Comparison of ENCODE assay signal across 8 mouse cellular contexts in genomic region chr4:95483571-95483970, GRCm38 (mm10).
DNase-seq lines count a peak whose midpoint lies in the region; ATAC-seq and TF ChIP-seq lines count a peak whose summit lies in the region.

No protein-coding gene starts in this region.

- TF ChIP-seq EP300 in stomach, postnatal 0 days (optimal IDR thresholded peaks at IDR 0.05): no peak

- H3K27ac ChIP-seq in kidney, embryonic 14.5 days (ENCODE audit: low read depth, low read length): no peak overlapping the region
- H3K27ac ChIP-seq in heart, embryonic 10.5 days: peak overlapping the region; percentile 13
- peak overlapping the region; percentile 81 for H3K27ac ChIP-seq in stomach, postnatal 0 days (replicated peaks)
- no peak overlapping the region for H3K27ac ChIP-seq in forebrain, embryonic 13.5 days

- no peak for TF ChIP-seq CTCF in stomach, postnatal 0 days (IDR thresholded peaks at IDR 0.05; ENCODE audit: low read depth)

- no peaks in the 10 kb centered on the region for H3K9me3 ChIP-seq in kidney, embryonic 14.5 days (ENCODE audit: control insufficient read depth, low read length)
- H3K9me3 ChIP-seq in heart, embryonic 10.5 days: no peaks in the 10 kb centered on the region
- H3K9me3 ChIP-seq in stomach, postnatal 0 days (ENCODE audit: control insufficient read depth, low read length): no peaks in the 10 kb centered on the region
- H3K9me3 ChIP-seq in forebrain, embryonic 13.5 days (replicated peaks): no peaks in the 10 kb centered on the region

- no peaks in the 10 kb centered on the region for H3K36me3 ChIP-seq in kidney, embryonic 14.5 days (ENCODE audit: control insufficient read depth, insufficient read depth, low read length)
- H3K36me3 ChIP-seq in heart, embryonic 10.5 days: no peaks in the 10 kb centered on the region
- no peaks in the 10 kb centered on the region for H3K36me3 ChIP-seq in stomach, postnatal 0 days (ENCODE audit: control insufficient read depth, insufficient read depth, low read length)
- H3K36me3 ChIP-seq in forebrain, embryonic 13.5 days (ENCODE audit: poor library complexity, severe bottlenecking): no peaks in the 10 kb centered on the region

- no peak overlapping the region for H3K4me3 ChIP-seq in kidney, embryonic 14.5 days (ENCODE audit: low read length)
- H3K4me3 ChIP-seq in heart, embryonic 10.5 days: no peak overlapping the region
- H3K4me3 ChIP-seq in stomach, postnatal 0 days (ENCODE audit: low read depth, low read length): no peak overlapping the region
- no peak overlapping the region for H3K4me3 ChIP-seq in forebrain, embryonic 13.5 days

- H3K27me3 ChIP-seq in kidney, embryonic 14.5 days (ENCODE audit: control insufficient read depth, insufficient read depth, low read length): no peaks in the 10 kb centered on the region
- no peaks in the 10 kb centered on the region for H3K27me3 ChIP-seq in heart, embryonic 10.5 days (ENCODE audit: insufficient read depth, poor library complexity, severe bottlenecking)
- no peaks in the 10 kb centered on the region for H3K27me3 ChIP-seq in stomach, postnatal 0 days (ENCODE audit: control insufficient read depth, insufficient read depth, low read length)
- no peaks in the 10 kb centered on the region for H3K27me3 ChIP-seq in forebrain, embryonic 13.5 days

- H3K4me2 ChIP-seq in kidney, embryonic 14.5 days (replicated peaks; ENCODE audit: low read depth, low read length): no peak overlapping the region
- no peak overlapping the region for H3K4me2 ChIP-seq in stomach, postnatal 0 days (replicated peaks; ENCODE audit: low read depth)
- no peak overlapping the region for H3K4me2 ChIP-seq in forebrain, embryonic 13.5 days

- peak; percentile 48 for DNase-seq in kidney, adult 11 months
- DNase-seq in heart, embryonic 10.5 days (ENCODE audit: low spot score): no peak
- DNase-seq in kidney, postnatal 14 days: peak; percentile 51
- DNase-seq in stomach, postnatal 0 days (ENCODE audit: low spot score): peak; percentile 51
- no peak for DNase-seq in retina, embryonic 14.5 days (ENCODE audit: low spot score)

- H3K4me1 ChIP-seq in kidney, embryonic 14.5 days (ENCODE audit: control insufficient read depth, insufficient read depth, low read length): peaks cover 7% of the 10 kb centered on the region; the same call in 1 of the 2 replicates
- peaks cover 28% of the 10 kb centered on the region for H3K4me1 ChIP-seq in heart, embryonic 10.5 days
- no peaks in the 10 kb centered on the region for H3K4me1 ChIP-seq in stomach, postnatal 0 days (replicated peaks; ENCODE audit: control insufficient read depth, insufficient read depth)
- no peaks in the 10 kb centered on the region for H3K4me1 ChIP-seq in forebrain, embryonic 13.5 days

- H3K9ac ChIP-seq in kidney, embryonic 14.5 days (ENCODE audit: low read depth, low read length): no peak overlapping the region
- no peak overlapping the region for H3K9ac ChIP-seq in stomach, postnatal 0 days (ENCODE audit: low read length)
- no peak overlapping the region for H3K9ac ChIP-seq in forebrain, embryonic 13.5 days

- WGBS in kidney, embryonic 14.5 days: 71% methylated on average over 6 of the region's 6 CpGs
- 42% methylated on average over 6 of the region's 6 CpGs for WGBS in heart, embryonic 10.5 days
- WGBS in stomach, postnatal 0 days: 22% methylated on average over 6 of the region's 6 CpGs
- WGBS in forebrain, embryonic 13.5 days: 82% methylated on average over 6 of the region's 6 CpGs

- ATAC-seq in kidney, embryonic 14.5 days (ENCODE audit: low FRiP score, low TSS enrichment): no peak
- ATAC-seq in stomach, postnatal 0 days (ENCODE audit: low FRiP score, low TSS enrichment): peak; percentile 92
- ATAC-seq in cerebellum, adult (ENCODE audit: insufficient number of reproducible peaks, low FRiP score, low TSS enrichment): no peak
- no peak for ATAC-seq in forebrain, embryonic 13.5 days

Comparison
In these comparisons a context has a peak if more than half of its experiments do, and no peak if none do; other contexts are left out.
1. DNase-seq: peak in kidney, adult 11 months (single experiment), kidney, postnatal 14 days (single experiment) and stomach, postnatal 0 days (single experiment); none in heart, embryonic 10.5 days (single experiment) and retina, embryonic 14.5 days (single experiment).
2. H3K27ac ChIP-seq: peak in heart, embryonic 10.5 days (single experiment) and stomach, postnatal 0 days (single experiment); none in kidney, embryonic 14.5 days (single experiment) and forebrain, embryonic 13.5 days (single experiment).